Mouse (Mus musculus) forebrain, embryonic 12.5 days (tissue): ENCODE data around the gene Commd6. TPM values are rescaled to one million over a fixed set of nuclear protein-coding genes. Genes with fewer than 3 reads are reported as not detected.
"Not testable (repeated sequence)": the region's sequence is repeated elsewhere in the genome, so short reads cannot be mapped to it uniquely, and the experiment has no call there.

Experiments used
- ATAC-seq: fragments of 200-750 bp; cut with Nextera tagmentation; 2 replicates; pipeline ENCODE4 v1.8.0; 2017; ENCODE audit warnings: moderate TSS enrichment; ENCODE audit not compliant: low FRiP score
- H3K27ac ChIP-seq: fragments of 300-500 bp; sonication (generic); 2 replicates; pipeline ENCODE4 v1.5.1; 2016; ENCODE audit warnings: mild to moderate bottlenecking
- H3K27me3 ChIP-seq: fragments of 300-500 bp; sonication (generic); 2 replicates; pipeline ENCODE4 v1.6.1; 2016; ENCODE audit warnings: mild to moderate bottlenecking
- H3K36me3 ChIP-seq: fragments of 300-500 bp; sonication (generic); replicated peaks from 2 replicates; pipeline ENCODE4 v1.6.1; 2016; ENCODE audit warnings: mild to moderate bottlenecking
- H3K4me1 ChIP-seq: fragments of 300-500 bp; sonication (generic); 2 replicates; pipeline ENCODE4 v1.6.1; 2016
- H3K4me2 ChIP-seq: fragments of 300-500 bp; sonication (generic); 2 replicates; pipeline ENCODE4 v1.6.1; 2016; ENCODE audit warnings: mild to moderate bottlenecking, moderate library complexity
- H3K4me3 ChIP-seq: fragments of 300-500 bp; sonication (generic); replicated peaks from 2 replicates; pipeline ENCODE4 v1.5.1; 2016; ENCODE audit warnings: mild to moderate bottlenecking
- H3K9ac ChIP-seq: fragments of 300-500 bp; sonication (generic); 2 replicates; pipeline ENCODE4 v1.6.1; 2016; ENCODE audit warnings: mild to moderate bottlenecking
- H3K9me3 ChIP-seq: fragments of 300-500 bp; sonication (generic); 2 replicates; pipeline ENCODE4 v1.6.1; 2016
- WGBS: fragments of 180-500 bp; shearing (Covaris S2); methylation state at CpG from one replicate; pipeline ENCODE4 v1.1.7; 2016; 5-methylcytosine and 5-hydroxymethylcytosine counted together
- polyA plus RNA-seq: library from polyadenylated mRNA; unstranded; fragments of >200 nt; fragmentation: Nextera tagmentation; extraction: Ambion mirVana; gene quantifications from 2 replicates; pipeline ENCODE4 v1.2.1, GENCODE M21; 2016

The Commd6 gene
- polyA plus RNA-seq, 1 experiment from 2014 or later: 101 TPM

DNA sequence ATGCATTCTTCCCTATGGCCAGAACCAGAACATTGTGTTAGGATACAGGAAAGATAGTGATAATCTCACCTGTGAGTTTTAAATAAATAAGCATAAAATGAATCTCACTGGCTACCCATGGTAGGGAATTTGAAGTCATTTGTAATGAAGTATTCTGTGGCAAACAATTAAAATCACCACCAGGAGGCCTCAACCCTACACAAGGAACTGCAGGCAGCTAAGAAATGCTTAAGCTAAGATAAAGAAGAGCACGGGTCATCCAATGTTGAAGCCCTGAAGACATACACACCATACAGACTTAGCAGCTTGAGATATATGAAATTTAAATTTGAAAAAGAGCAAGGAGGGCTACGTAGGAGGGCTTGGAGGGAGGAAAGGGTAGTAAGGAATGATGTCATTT is 34.6 kb downstream of the Commd6 start:
- no peak overlapping the region for H3K9ac ChIP-seq
- no peak overlapping the region for H3K27ac ChIP-seq
- peaks cover 15% of the 10 kb centered on the region for H3K4me1 ChIP-seq
- H3K4me2 ChIP-seq: no peak overlapping the region
- 69% methylated on average over 2 of the region's 2 CpGs for WGBS
- H3K27me3 ChIP-seq: peaks cover 15% of the 10 kb centered on the region
- no peak overlapping the region for H3K4me3 ChIP-seq
- no peaks in the 10 kb centered on the region for H3K9me3 ChIP-seq
- no peaks in the 10 kb centered on the region for H3K36me3 ChIP-seq
- ATAC-seq: no peak

DNA sequence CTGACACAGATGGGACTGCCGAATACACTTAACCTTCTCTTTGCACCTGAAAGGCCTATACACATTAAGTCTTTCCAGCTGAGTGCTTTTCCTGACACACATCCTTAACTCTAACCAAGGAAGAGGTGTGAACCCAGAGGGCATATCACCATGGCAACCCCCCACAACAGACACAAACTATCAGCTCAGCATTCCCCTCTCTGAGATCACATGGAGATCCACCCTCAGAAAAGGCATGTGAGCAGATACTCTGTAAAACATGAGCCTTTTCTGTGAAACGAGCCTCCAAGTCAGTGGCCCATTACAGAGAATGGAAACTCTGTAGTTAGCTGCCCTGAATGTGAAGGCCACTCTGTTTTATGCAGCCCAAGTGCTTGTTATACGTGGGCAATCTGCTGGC is 37.6 kb downstream of the Commd6 start:
- H3K4me1 ChIP-seq: peaks cover 9% of the 10 kb centered on the region
- H3K4me2 ChIP-seq: no peak overlapping the region
- H3K27ac ChIP-seq: no peak overlapping the region
- no peaks in the 10 kb centered on the region for H3K9me3 ChIP-seq
- H3K4me3 ChIP-seq: no peak overlapping the region
- peaks cover 7% of the 10 kb centered on the region for H3K27me3 ChIP-seq
- no peaks in the 10 kb centered on the region for H3K36me3 ChIP-seq
- no peak overlapping the region for H3K9ac ChIP-seq
- WGBS: 58% methylated on average over 3 of the region's 3 CpGs
- ATAC-seq: peak; percentile 44; the same call in 1 of the 2 replicates

DNA sequence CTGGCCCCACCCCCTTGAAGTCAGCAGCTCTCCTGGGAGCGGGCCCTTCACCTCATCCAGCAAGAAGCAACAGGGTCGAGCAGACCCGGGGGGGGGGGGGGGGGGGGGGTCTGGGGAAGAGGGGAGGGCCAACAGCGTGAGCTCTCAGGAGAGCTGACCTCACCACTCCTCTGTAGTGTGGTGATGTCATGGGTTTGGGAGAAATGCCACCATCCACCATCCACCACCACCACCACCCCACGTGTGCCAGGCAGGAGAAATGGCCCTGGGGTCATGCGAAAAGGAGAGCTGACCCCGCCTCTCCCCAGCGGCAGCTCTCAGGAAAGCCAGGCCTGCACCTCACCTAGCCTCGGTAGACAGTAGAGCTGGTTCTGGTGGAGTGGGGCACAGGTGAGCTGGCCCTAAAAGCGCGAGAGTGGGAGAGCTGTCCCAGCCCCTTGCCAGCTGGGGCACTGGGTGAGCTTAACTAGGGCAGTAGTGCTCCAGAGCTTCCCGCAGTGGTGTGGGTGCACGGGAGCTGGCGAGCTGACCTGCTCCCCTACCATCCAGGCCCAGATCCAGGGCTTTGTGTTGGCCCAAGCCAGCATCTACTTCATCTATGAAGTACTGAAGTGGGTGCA is 43.3 kb downstream of the Commd6 start:
- Histone ChIP-seq H3K4me3 (no peak overlapping the region), H3K4me1 (no peaks in the 10 kb centered on the region), H3K4me2 (no peak overlapping the region), H3K27me3 (no peaks in the 10 kb centered on the region), H3K9ac (no peak overlapping the region), H3K27ac (no peak overlapping the region), H3K9me3 (no peaks in the 10 kb centered on the region), H3K36me3 (no peaks in the 10 kb centered on the region)
- no peak for ATAC-seq
- WGBS: 92% methylated on average over 12 of the region's 14 CpGs

DNA sequence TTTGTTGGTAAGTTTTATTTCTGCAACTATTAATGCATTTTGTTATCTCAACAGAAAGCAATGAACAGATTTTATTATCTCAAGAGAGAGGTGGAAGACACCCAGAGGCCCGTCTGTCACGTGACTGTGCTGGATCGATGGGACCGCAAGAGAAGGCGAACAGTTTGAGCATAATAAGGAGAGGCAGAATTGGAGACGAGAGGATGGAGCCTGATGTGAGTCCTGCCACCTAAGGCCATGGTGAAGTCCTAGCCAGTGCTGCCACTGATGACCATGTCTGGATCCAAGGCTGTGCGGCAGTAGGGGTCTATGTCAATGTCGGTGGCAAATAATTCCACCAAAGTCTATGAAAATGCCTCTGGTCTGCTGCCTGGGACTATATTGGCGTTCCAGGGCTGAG is 43.8 kb downstream of the Commd6 start:
- no peak overlapping the region for H3K4me3 ChIP-seq
- no peaks in the 10 kb centered on the region for H3K4me1 ChIP-seq
- H3K4me2 ChIP-seq: no peak overlapping the region
- no peaks in the 10 kb centered on the region for H3K36me3 ChIP-seq
- H3K27me3 ChIP-seq: no peaks in the 10 kb centered on the region
- no peaks in the 10 kb centered on the region for H3K9me3 ChIP-seq
- H3K9ac ChIP-seq: no peak overlapping the region
- H3K27ac ChIP-seq: no peak overlapping the region
- no peak for ATAC-seq
- WGBS: 94% methylated on average over 9 of the region's 9 CpGs

DNA sequence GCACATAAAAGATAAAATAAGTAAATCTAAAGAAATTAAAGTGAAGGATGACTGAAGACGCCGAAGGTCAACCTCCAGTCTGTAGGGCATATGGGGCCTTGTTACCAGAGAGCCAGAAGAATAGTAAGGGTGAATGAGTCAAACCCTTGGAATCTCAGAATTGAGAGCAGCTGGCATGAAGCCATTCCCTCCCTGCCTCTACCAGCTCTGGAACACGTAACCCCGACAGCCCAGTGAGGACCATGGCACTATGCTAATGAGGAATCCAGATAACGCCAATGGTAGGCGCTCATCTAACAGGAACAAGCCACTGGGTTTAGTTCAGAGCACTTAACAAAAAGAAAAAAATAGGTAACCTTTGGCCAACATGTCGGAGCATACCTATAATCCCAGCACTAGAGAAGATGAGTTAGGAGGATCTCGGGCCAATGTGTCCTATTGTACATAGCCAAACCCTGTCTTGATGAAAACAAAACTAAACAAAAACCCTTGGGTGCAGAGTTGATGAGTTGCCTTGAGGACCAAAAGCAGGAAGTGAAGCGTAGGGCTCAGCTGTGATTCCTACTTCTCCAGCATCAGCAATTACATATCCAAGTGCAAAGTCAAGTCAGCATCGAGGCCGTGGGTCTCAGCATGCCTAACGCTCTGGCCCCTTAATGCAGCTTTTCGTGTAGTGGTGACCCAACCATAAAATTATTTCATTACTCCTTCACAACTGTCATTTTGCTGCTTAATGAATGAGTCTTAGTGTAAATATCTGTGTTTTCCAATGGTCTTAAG is 45.0 kb downstream of the Commd6 start:
- ATAC-seq: no peak

DNA sequence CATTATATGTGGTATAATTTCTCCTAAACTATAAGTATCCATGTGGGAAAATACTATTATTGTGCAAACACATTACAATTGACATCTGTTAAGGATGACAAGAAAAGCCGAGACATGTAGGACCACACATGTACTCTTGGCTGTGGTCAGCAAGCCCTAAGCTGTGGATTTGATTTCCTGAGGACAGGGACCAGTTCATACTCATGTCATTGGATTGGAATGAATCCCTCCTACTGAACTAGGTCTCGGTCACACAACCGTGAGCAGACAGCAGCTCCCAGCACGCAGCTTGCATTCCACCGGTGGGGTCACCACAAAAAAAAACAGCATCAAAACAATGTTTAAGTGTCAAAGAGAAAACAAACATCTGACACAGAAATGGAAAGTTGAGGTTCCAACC is 46.5 kb downstream of the Commd6 start:
- no peak overlapping the region for H3K9ac ChIP-seq
- H3K4me3 ChIP-seq: no peak overlapping the region
- no peaks in the 10 kb centered on the region for H3K36me3 ChIP-seq
- H3K27me3 ChIP-seq: no peaks in the 10 kb centered on the region
- H3K9me3 ChIP-seq: no peaks in the 10 kb centered on the region
- H3K27ac ChIP-seq: no peak overlapping the region
- ATAC-seq: no peak
- 95% methylated on average over 5 of the region's 5 CpGs for WGBS
- no peaks in the 10 kb centered on the region for H3K4me1 ChIP-seq
- no peak overlapping the region for H3K4me2 ChIP-seq

More for the DNA sequence above, 45.0 kb downstream of the Commd6 start:
- H3K4me3 ChIP-seq: no peak overlapping the region
- H3K4me1 ChIP-seq: no peaks in the 10 kb centered on the region
- H3K9me3 ChIP-seq: no peaks in the 10 kb centered on the region
- no peaks in the 10 kb centered on the region for H3K27me3 ChIP-seq
- no peaks in the 10 kb centered on the region for H3K36me3 ChIP-seq
- no peak overlapping the region for H3K27ac ChIP-seq
- no peak overlapping the region for H3K4me2 ChIP-seq
- WGBS: 92% methylated on average over 13 of the region's 13 CpGs
- H3K9ac ChIP-seq: no peak overlapping the region

DNA sequence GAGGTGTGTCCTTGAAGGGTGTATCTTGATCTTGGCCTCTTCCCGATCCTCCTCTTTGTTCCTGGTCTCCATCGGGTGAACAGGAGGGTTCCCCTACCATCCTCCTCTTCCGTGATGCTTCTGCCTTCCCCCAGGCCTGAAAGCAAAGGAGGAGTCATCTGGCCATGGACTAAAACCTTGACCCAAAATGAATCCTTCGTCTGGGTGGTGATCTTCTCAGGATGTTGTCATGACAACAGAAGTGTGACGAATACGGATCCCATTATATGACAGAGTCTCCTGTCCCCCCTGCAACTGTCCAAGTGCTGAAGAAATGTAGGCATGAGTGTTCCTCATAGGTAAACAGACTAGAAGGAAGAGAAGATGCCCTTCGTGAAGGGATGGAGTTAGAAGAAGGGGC is 47.1 kb downstream of the Commd6 start:
- 83% methylated on average over 7 of the region's 7 CpGs for WGBS
- H3K36me3 ChIP-seq: no peaks in the 10 kb centered on the region
- H3K4me3 ChIP-seq: no peak overlapping the region
- H3K27ac ChIP-seq: no peak overlapping the region
- no peaks in the 10 kb centered on the region for H3K9me3 ChIP-seq
- H3K4me1 ChIP-seq: no peaks in the 10 kb centered on the region
- no peak for ATAC-seq
- H3K27me3 ChIP-seq: no peaks in the 10 kb centered on the region
- no peak overlapping the region for H3K4me2 ChIP-seq
- H3K9ac ChIP-seq: no peak overlapping the region

DNA sequence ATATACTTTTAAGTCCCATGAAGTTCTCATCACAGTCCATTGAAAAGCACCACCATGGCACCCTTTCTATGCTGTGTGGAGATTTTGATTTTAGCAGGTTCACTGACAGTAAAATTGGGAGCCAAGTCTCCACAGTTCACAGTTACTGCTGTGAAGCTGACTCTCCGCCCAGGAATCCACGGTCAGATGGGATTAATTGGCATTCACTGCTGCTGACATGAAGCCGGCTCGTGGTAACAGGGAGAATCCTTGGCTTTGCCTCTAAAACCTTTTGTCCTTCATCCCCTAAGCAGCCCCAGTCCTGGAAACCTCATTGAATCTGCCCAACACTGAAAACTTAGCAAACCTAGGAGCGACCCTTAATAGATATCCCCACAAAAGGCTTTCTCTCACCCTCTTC is 49.4 kb downstream of the Commd6 start:
- WGBS: 49% methylated on average over 5 of the region's 5 CpGs
- no peak overlapping the region for H3K4me2 ChIP-seq

DNA sequence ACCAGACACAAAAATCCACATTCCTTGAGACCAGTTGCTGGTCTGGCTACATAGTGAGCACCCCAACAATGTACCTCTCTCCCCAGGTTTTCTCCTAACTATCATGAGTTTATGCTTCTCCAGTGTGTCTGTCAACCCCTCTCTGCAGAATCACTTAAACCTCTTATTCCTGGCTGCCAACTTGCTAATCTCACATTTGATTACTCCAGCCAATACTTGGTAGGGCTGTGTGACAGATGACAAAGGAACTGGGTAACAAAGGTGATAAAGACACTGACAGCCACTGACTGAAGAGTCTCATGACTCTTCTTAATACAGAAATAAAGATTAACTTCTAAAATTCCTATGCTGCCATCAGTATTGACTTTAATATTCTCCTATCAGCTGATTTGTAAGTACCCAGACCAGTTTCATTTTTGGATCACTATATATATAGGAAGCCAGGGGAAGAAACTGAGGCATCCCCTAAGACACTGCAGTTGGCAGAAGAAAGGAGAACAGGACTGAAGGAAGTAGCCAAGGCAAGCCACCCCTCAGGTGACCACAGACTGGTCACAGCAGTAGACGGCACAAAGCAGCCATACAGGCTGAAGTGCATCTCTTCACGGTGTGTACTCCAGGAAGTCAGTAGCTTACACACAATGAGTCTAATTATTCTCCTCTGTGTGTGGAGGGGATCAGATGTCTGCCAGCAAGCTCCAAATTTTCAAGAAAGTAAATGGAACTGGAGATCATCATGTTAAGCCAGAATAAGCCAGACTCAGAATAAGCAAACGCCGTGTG is 52.1 kb downstream of the Commd6 start:
- not testable (repeated sequence) for H3K9me3 ChIP-seq, H3K9ac ChIP-seq, H3K4me2 ChIP-seq, H3K4me1 ChIP-seq, H3K4me3 ChIP-seq, H3K27me3 ChIP-seq, H3K36me3 ChIP-seq, ATAC-seq, H3K27ac ChIP-seq
- WGBS: 83% methylated on average over 3 of the region's 4 CpGs

More for the DNA sequence above, 49.4 kb downstream of the Commd6 start:
- Histone ChIP-seq H3K36me3 (no peaks in the 10 kb centered on the region), H3K27ac (no peak overlapping the region), H3K4me3 (no peak overlapping the region), H3K27me3 (no peaks in the 10 kb centered on the region), H3K9me3 (no peaks in the 10 kb centered on the region), H3K4me1 (no peaks in the 10 kb centered on the region), H3K9ac (no peak overlapping the region)
- no peak for ATAC-seq

DNA sequence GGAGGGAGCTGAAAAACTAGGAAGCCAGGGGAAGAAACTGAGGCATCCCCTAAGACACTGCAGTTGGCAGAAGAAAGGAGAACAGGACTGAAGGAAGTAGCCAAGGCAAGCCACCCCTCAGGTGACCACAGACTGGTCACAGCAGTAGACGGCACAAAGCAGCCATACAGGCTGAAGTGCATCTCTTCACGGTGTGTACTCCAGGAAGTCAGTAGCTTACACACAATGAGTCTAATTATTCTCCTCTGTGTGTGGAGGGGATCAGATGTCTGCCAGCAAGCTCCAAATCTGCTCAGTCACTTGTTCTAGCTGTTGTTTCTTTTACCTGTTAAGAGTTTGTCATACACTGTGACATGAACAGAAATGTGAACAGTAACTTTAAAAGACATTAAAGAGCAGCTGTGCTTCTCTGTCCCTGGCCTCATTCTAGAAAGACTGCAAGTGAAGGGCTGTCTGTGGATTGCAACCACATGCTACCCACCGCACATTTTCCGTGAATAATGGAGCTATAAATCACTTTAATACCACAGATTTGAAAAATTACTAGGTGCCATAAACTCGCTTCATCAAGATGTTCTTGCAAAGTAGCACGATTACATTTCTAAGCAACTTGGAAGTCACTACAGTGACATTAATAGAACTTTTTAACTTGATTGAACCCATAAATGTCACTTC is 53.0 kb downstream of the Commd6 start:
- not testable (repeated sequence) for H3K4me3 ChIP-seq, H3K36me3 ChIP-seq, H3K27ac ChIP-seq, H3K9ac ChIP-seq, H3K27me3 ChIP-seq, H3K9me3 ChIP-seq, ATAC-seq, H3K4me2 ChIP-seq, H3K4me1 ChIP-seq
- WGBS: 88% methylated on average over 4 of the region's 6 CpGs

DNA sequence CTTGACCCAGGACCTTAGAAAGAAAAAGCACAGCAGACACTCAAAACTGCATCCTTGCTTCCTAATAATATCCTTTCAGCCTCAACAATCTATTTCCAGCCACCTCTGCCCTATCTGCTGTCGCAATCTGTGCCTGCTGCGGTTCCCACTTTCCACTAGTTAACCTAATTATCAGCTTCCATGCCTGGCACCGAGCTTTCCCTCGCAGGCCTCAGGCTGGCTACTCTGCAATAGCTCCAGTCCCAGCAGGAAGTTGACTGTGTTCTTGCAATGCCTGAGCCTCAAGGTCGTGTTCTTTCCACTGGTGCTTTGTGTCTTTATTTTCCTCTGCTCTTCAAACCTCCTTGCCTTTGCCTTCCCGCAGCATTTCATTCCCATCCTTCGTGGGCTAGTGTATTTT is 54.4 kb downstream of the Commd6 start:
- WGBS: 80% methylated on average over 7 of the region's 7 CpGs
- no peak for ATAC-seq
- no peak overlapping the region for H3K27ac ChIP-seq
- no peak overlapping the region for H3K9ac ChIP-seq
- no peaks in the 10 kb centered on the region for H3K4me1 ChIP-seq
- H3K4me2 ChIP-seq: no peak overlapping the region
- no peaks in the 10 kb centered on the region for H3K27me3 ChIP-seq
- H3K36me3 ChIP-seq: no peaks in the 10 kb centered on the region
- no peaks in the 10 kb centered on the region for H3K9me3 ChIP-seq
- H3K4me3 ChIP-seq: no peak overlapping the region
